Mouse (Mus musculus) 3T3-L1 (cell line): ENCODE results near the gene Brpf1.

Source experiments
- DNase-seq: peaks from one replicate; pipeline ENCODE4 v3.0.0-alpha.2; 2015; ENCODE audit warnings: low read depth, low spot score

The Brpf1 gene

DNA sequence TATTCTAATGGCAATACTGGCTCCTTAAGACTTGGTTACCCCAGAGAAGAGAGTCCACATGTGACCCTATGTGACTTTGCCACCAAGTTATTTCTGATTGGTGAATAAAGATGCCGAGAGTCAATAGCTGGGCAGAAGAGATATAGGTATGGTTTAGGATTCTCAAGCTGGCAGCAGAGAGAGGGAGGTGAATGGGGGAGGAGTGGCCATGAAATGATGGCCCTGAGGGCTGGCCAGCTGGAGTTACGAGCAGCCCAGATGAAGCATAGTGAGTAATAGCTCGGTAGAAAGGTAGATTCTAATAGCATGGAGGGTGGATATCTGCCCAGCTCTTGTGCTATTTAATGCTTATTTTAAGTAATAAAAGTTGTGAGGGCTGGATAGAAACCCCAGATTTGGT, 45.9 kb downstream of the Brpf1 start:
- DNase-seq = no peak

- DNase-seq = no peak
Measured at GRCm38 (mm10) chr6:113353696-113354095, 46.8 kb downstream of the Brpf1 start.

- peak; percentile 52 for DNase-seq
Measured at GRCm38 (mm10) chr6:113361476-113361875, 54.5 kb downstream of the Brpf1 start.

DNA sequence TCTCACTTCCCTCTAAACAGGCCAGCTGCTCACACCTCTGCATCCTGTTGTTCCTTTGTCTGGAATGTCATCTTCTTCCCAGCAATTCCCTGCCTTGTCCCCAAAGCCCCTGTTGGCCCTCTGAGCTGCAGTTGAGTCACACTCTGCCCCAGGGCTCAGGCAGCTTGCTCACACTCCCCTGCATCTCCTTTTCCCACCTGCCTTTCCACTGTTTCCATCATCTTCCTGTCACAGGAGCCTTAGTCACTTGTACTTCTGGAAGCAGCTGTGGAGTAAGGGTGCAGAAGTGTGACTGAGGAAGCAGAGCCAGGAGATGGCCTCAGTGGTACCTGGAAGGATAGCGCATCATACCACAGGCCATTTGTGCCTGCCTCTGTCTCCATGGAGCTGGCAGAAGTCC, 55.3 kb downstream of the Brpf1 start:
- peak; percentile 82 for DNase-seq

DNA sequence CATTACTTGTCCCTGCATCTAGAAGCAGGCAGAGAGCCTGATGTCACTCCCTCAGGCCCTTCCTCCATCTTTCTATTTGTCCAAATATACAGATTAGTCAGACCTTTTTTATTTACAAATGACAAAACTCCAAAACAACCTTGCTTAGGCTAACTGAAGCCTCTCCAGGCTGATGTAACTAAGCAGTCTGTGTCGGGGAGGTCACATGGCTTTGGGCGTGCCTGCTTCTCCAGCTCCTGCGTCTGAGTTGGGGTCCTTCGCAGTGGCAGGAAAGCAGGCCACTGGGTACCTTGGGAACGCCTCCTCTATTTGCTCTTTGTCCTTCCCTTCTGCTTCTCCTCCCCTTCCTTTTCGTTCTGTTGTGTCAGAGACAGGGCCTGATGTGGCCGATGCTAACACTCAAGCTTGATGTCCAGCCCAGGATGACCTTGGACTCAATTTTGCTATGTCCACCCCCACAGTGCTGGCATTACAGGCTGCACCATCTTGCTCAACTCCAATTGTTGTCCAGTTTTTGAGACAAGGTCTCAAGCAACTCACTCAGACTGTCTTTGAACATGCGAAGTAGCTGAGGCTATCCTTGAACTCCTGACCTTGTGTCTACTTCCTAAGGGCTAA, 57.7 kb downstream of the Brpf1 start:
- DNase-seq = peak; percentile 47

GRCm38 (mm10) chr6:113366639-113367038, 59.7 kb downstream of the Brpf1 start:
- DNase-seq = no peak

- DNase-seq = no peak
Measured at GRCm38 (mm10) chr6:113367574-113367973, 60.6 kb downstream of the Brpf1 start.

DNA sequence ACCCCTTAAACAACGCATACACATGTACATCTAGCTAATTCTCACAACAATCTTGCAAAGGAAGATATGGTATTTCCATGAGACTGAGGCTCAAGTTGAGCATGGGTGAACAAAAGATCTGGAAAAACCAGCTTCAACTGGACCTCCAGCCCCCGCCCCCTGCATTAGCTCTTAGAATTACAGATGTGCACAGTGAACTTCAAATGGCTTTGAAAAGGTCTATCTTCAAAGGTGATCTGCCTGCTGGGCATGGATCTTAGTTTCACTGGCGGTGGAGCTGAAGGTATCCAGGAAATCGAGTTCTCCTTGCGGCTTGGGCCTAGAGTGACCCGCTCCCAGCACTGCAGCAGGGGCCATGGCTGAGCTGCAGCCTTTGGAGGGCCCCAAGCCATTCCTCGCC, 61.2 kb downstream of the Brpf1 start:
- no peak for DNase-seq

DNA sequence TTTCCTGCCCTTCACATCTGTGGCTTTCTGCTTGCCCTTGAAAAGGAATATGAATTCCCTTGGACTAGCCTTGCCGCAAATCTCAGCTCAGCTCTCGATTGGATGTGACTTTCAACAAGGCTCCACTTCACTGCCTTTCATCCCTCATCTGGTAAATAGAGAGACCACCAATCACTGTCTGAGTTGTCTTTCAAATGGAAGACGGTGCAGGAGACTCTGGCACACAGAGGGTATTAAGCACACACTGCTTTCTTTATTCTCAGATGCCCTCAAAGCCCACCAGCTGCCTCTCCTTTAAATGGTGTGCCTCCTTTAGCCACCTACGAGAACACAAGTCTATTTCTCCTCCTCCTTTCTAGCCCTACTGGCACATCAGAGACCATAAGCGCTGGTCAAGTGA, 61.6 kb downstream of the Brpf1 start:
- DNase-seq = no peak

- no peak for DNase-seq
Measured at GRCm38 (mm10) chr6:113370194-113370929, 63.4 kb downstream of the Brpf1 start.

DNA sequence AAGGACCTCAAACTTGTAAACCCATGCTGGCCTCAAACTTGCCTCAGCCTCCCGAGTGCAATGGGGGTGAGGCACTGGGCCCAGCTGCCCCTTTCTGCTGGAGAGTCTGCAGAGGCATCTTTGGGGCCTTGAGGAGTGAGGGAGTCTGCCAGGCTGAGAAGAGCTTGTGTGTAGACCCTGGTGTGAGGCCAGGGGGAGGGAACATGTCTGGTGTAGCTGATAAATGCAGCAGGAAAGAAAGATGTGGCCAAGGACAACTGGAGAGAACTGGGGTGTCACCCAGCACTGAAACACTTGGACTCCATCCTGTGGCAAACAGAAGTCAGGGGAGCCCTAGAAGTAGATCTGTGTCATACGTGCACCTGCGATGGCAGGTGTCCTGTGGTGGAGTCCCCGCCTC, 66.6 kb downstream of the Brpf1 start:
- no peak for DNase-seq
